Mouse (Mus musculus) heart, adult 10 weeks (tissue): ENCODE results near the gene Tmem29. TPM values are rescaled to one million over a fixed set of nuclear protein-coding genes. Genes with fewer than 3 reads are reported as not detected.

Experiments used
- polyA plus RNA-seq: library from polyadenylated mRNA; stranded (reverse); fragments of 350-450 nt; fragmentation: Illumina TruSeq; extraction: RNeasy Lipid Tissue Mini Kit (QIAGEN cat#74804); gene quantifications from one replicate; pipeline ENCODE4 v1.2.3, GENCODE M21; 2014; ENCODE audit warnings: low read depth, low replicate concordance

Tmem29 gene
- polyA plus RNA-seq = 5.4 TPM

DNA sequence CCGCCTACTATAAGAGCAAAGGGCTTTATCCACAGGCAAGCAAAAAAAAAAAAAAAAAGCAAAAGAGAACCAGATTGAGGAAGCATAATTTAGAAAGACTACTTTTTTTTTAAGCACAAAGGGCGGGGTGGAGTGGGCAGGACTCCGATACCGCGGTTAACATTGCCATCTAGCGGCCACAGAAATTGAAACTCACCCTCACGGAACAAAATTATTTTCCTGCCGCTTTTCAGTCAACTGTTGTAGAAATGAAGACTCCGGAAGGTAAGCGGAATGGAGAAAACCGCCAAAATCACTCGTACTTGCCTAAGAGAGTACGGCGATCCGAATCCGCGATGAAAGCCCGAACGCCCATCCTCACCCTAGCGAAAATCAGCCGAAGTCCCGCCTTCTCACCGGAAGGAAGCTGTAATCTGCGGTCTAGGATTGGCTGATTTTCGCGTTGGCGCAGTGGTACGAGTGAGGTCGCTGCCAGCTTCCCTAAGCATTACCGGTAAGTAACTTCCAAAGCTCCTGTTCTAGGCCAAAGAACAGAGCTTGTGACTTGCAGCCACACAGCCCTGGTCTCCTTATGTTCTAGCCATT, at the start of gene Tmem29:
Gene Tmem29 (minus strand): TSS at position 389 of the 585 bp plus-strand sequence.

Other genes starting within 250 kb of the Tmem29 start
- 33.2 TPM for gene Alas2, start 88.2 kb upstream of the Tmem29 start, polyA plus RNA-seq
- gene Pfkfb1, start 129.1 kb upstream of the Tmem29 start, polyA plus RNA-seq = 20.6 TPM
- gene Apex2, start 130.7 kb upstream of the Tmem29 start, polyA plus RNA-seq = 7.5 TPM
- gene Tro, start 198.4 kb upstream of the Tmem29 start, polyA plus RNA-seq = 0.94 TPM